Mouse (Mus musculus): ENCODE results near the gene Adck2.

Gene Adck2

GRCm38 (mm10) chr6:39557723-39558261, 15.9 kb upstream of the Adck2 start, which contains the start of gene Dennd2a:
TSS of gene Dennd2a (minus strand) at chr6:39557867.
- DNase-seq (ENCODE audit: low spot score in 2 of 2), result peak; percentile 94 to 95

DNA sequence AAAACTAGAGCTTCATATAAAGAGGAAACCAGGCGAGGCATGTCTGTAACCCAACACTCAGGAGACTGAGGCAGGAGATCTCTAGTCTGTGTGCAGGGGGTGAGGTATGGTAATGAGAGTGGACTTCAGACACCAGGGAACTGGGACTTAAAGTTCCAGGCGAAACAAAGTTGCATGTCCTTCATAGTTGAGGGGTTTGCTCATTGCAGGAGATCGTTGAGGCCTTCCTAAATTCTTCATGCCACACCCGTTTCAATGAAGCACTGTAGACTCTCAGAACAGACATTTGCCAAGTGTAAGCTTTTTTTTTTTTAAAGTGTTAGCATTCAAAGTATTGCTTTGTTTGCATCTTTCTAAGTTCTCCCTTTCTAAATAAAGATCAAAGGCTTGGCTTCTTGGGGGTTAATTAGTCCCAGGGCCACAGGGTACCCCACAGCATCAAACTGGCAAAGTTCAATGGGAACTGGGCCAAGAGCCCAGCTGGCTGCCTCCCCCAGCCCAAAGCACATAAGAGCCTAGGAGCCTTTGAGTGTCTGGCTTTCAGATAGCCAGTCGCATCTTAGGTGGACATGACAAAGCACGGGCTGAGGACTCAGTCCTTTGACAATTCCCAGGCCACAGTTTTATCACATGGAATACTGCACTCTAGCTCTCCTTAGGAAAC, 14.3 kb upstream of the Adck2 start:
- no peak for DNase-seq (ENCODE audit: low spot score in 2 of 2)

- peak; percentile 89 to 90 for DNase-seq (ENCODE audit: low spot score in 2 of 2)
These were observed 11.3 kb upstream of the Adck2 start for GRCm38 (mm10) chr6:39562166-39563015.

DNA sequence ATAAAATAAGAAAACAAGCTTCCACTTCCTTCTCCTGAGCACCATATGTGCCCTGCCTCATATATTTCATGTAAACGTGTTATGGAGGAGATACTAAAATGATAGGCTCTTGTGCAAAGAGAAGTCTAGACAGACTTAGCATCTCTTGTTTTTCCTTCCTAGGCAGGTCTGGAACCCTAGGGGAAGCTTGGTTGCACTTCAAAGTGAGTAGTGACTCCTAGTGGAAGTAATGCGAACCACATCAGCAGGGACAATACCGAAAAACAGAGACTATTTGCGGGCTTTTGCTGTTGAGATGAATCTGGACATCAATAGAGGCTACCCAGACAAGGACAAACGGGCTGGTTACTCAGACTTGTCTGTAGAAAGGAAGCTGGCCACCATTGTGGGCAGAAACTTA, 6.1 kb upstream of the Adck2 start:
- DNase-seq (ENCODE audit: low spot score in 2 of 2), result no peak

GRCm38 (mm10) chr6:39570426-39570825, 3.2 kb upstream of the Adck2 start:
- no peak for DNase-seq (ENCODE audit: low spot score in 2 of 2)

DNA sequence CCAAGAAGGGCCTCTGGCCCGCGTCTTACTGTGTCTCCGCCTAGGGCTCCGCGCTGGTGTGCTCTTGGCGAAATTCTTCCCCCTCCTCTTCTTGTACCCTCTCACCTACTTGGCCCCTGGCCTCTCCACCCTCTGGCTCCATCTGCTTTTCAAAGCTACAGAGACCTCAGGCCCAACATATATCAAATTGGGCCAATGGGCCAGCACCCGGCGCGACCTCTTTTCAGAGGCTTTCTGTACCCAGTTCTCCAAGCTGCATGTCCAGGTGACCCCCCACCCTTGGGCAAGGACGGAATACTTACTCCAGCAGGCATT, 839 bp downstream of the Adck2 start:
- DNase-seq (ENCODE audit: low spot score in 2 of 2), result peak; percentile 42 to 52

- no peak for DNase-seq (ENCODE audit: low spot score in 2 of 2)
These were observed 1.3 kb downstream of the Adck2 start for GRCm38 (mm10) chr6:39574951-39575350.

GRCm38 (mm10) chr6:39579552-39579951, 5.9 kb downstream of the Adck2 start:
- no peak for DNase-seq (ENCODE audit: low spot score in 2 of 2)

DNA sequence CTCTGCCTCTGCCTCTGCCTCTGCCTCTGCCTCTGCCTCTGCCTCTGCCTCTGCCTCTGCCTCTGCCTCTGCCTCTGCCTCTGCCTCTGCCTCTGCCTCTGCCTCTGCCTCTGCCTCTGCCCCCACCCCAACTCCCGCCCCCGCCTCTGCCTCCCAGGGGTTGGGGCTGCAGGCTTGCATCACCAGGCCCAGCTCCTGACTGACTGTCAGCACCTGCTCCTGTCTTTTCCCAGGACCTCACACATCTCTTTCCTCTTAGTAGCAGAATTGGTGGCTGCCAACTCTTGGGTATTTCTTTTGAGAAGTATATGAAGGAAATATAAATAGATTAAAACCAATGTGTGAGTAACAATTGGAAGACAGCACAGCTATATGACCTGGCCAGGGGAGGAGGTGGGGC, 6.9 kb downstream of the Adck2 start:
- DNase-seq (ENCODE audit: low spot score in 2 of 2), result no peak

GRCm38 (mm10) chr6:39581087-39581784, 7.6 kb downstream of the Adck2 start:
- DNase-seq (ENCODE audit: low spot score in 2 of 2), result no peak

- DNase-seq (ENCODE audit: low spot score in 2 of 2), result no peak
These were observed 11.8 kb downstream of the Adck2 start, which contains the start of gene Gm42420 for GRCm38 (mm10) chr6:39585517-39585916. TSS of gene Gm42420 (plus strand) at chr6:39585753.

DNA sequence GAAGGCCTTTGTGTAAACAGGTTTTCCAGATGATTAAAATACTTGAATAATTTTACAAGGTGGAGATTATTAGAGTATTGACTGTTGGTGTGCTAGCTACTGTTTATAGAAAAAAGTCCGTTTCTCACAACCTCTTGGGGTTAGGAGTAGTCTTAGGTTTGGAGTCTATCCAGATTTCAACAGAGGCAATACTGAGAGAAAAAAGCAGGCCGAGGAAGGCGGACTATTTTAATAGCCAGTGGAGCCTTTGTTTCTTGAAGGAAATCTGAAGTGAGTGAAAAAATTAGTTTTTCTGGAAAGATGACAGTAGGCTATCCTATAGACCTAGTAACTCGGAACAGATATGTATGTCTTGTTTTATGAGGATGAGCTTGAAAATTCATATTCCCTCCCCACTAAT, 17.8 kb downstream of the Adck2 start:
- DNase-seq (ENCODE audit: low spot score in 2 of 2), result no peak

DNA sequence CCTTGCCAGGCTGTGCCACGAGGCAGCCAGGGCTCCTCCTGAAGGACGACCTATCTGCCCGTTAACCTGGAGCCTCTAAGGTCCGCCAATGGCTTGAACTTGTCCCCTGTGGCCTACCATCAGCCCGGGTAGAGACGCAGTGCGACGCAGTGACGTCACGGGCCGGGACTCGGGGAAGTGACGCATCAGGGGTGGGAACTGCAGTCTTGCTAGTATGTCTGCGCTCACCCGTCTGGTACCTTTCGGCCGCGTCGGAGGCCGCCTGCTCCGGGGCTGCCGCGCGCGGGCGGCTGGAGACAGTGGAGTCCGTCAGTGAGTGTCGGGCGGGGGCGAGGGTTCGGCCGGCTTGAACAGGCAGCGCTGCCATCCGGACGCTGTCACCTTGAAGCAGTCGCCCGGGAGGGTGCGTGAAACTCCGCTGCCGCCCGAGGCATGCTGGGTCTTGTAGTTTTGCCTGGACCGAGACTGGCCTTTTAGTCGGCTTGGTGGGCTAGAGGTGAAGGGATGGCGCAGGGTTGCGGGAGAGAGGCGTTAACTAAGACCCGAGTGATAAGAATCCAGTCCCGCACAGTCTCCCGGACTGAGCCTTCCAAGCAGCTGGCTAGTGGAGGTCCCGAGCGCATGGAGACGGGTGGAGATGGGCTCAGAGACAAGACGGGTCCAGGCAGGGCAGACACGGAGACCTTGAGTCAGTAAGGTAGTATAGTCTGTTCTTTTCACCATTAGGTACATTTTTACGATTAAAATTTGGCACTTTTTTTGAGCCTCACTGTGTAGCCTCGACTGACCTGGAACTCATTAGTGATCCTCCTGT, 18.9 kb downstream of the Adck2 start, which contains the start of gene Ndufb2:
Ndufb2 (plus strand) TSS at position 174 of the 814 bp plus-strand sequence.
- peak; percentile 96 to 97 for DNase-seq (ENCODE audit: low spot score in 2 of 2)

- no peak for DNase-seq (ENCODE audit: low spot score in 2 of 2)
These were observed 27.2 kb downstream of the Adck2 start for GRCm38 (mm10) chr6:39600851-39601250.

GRCm38 (mm10) chr6:39601828-39602227, 28.2 kb downstream of the Adck2 start:
- DNase-seq (ENCODE audit: low spot score in 2 of 2), result no peak

DNA sequence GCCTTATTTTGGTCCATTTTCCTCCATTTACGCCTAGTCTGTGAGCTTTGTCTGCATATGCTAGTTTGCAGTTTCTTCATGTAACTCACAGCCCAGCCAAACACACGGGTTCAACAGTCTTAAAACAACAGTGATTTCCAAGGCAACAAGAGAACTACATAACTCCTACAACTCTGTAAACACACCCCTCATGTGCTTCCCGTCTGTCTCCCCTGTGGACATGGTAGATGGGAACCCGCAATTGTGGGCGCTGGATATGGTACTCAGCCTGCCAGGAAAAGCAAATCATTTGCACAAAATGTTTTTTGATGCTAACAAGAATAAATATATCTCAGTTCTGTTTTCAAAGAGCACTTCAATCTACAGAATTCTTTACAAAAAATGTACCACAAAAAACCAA, 30.9 kb downstream of the Adck2 start:
- DNase-seq (ENCODE audit: low spot score in 2 of 2), result peak in 1 of 2 experiments; percentile 44

DNA sequence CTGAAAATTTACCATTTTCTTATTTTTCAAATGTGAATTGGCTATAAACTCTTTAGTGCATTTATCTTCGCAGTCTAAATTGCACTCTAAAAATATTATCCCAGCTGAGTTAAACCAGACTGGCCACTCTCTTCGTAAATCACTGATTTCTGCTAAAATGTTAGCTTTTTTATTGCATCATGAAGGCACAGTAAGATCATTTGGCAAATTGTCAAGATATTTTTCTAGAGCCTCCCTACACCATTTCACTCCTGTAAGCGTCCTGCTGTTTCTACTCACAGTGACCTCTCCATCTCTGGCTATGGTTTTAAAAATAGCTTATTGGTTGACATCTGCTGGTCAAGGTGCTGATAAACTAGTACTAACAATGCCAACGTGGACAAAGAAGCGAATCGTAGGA, 32.4 kb downstream of the Adck2 start:
- DNase-seq (ENCODE audit: low spot score in 2 of 2), result no peak

- no peak for DNase-seq (ENCODE audit: low spot score in 2 of 2)
These were observed 33.2 kb downstream of the Adck2 start for GRCm38 (mm10) chr6:39606862-39607261.

GRCm38 (mm10) chr6:39607365-39607764, 33.7 kb downstream of the Adck2 start:
- no peak for DNase-seq (ENCODE audit: low spot score in 2 of 2)

DNA sequence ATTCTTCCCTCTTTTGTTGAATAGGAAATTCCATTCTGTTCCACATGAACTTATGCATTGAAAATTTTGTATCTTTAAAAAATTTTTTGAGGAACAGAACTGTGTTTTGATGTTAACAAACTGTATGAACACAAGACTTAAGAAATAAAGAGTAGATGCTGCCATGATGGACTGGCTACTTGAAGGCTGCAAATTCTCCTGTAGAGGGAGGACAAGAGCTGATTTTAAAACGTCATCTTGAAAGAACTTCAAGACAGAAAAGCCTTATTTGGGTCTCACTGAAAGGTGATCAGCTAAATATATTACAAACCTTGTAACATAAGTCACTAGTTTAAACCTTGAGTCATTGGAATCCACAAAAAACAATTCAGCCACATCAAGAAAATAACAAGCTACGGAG, 36.5 kb downstream of the Adck2 start:
- no peak for DNase-seq (ENCODE audit: low spot score in 2 of 2)

GRCm38 (mm10) chr6:39611296-39611695, 37.6 kb downstream of the Adck2 start:
- no peak for DNase-seq (ENCODE audit: low spot score in 2 of 2)

Measured in right cerebral cortex, postnatal 10 days (tissue).